ENCODE assay signal across 29 mouse cellular contexts in genomic region chr15:78468379-78468937, GRCm38 (mm10). TPM values are rescaled to one million over a fixed set of nuclear protein-coding genes. Genes with fewer than 3 reads are reported as not detected.
DNase-seq lines count a peak whose midpoint lies in the region; ATAC-seq and TF ChIP-seq lines count a peak whose summit lies in the region.
"Had no signal": no experiment of that assay in that cellular context is flagged by ENCODE, and none has a peak within 500 bp of the region (broad histone marks: within the 10 kb centered on the region; RNA-seq: fewer than 3 reads in every experiment).

TSS of gene Tmprss6 (minus strand) at chr15:78468634.

- peak; percentile 70 for ATAC-seq in embryonic facial prominence, embryonic 15.5 days (ENCODE audit: insufficient number of reproducible peaks, low FRiP score, low TSS enrichment, low read depth)
- peak; percentile 51; the same call in 1 of the 2 replicates for ATAC-seq in liver, embryonic 12.5 days
- peak; percentile 85 for ATAC-seq in liver, postnatal 0 days
- ATAC-seq: forebrain, postnatal 0 days; intestine, embryonic 16.5 days; lung, postnatal 0 days; midbrain, embryonic 13.5 days had no signal

- intact Hi-C loops in gastrocnemius, adult 2 months (cut with DNase I), result no loop called here

- H3K4me1 ChIP-seq in embryonic facial prominence, embryonic 15.5 days, result no peaks in the 10 kb centered on the region
- H3K4me1 ChIP-seq in liver, embryonic 12.5 days, result peaks cover 13% of the 10 kb centered on the region; the same call in 1 of the 2 replicates
- peaks cover 11% of the 10 kb centered on the region for H3K4me1 ChIP-seq in liver, postnatal 0 days (ENCODE audit: insufficient read depth)
- H3K4me1 ChIP-seq: forebrain, embryonic 12.5 days; hindbrain, embryonic 13.5 days; midbrain, embryonic 13.5 days had no signal

- DNase-seq in adrenal gland, postnatal 14 days, result no peak
- DNase-seq in adrenal gland, postnatal 4 days (ENCODE audit: low spot score in 2 of 2), result no peak
- peak; percentile 76 for DNase-seq in liver, postnatal 0 days
- no peak for DNase-seq in thymus, postnatal 10 days (ENCODE audit: low spot score in 2 of 2)
- DNase-seq in urinary bladder, postnatal 36 days (ENCODE audit: low spot score in 2 of 2), result no peak
- DNase-seq in gastrocnemius, adult 2 months, result no peak
- DNase-seq: adrenal gland, postnatal 25 days; cerebellum, adult 8-10 months; cerebellum, postnatal 25 days; forebrain, postnatal 0 days; gastrocnemius, postnatal 10 days; heart, postnatal 36 days; kidney, adult 8-10 months; kidney, postnatal 4 days; lung, adult 18-20 months; lung, postnatal 4 days; thymus, postnatal 14 days had no signal

- TF ChIP-seq CTCF in liver, postnatal 0 days (IDR thresholded peaks at IDR 0.05; ENCODE audit: low read depth), result no peak
- no peak for TF ChIP-seq CTCF in gastrocnemius, adult 2 months (IDR thresholded peaks at IDR 0.05)

- H3K4me2 ChIP-seq in embryonic facial prominence, embryonic 15.5 days (replicated peaks), result no peak within 1 kb of the TSS
- peak within 1 kb of the TSS; percentile 27 for H3K4me2 ChIP-seq in liver, embryonic 12.5 days
- H3K4me2 ChIP-seq in liver, postnatal 0 days (ENCODE audit: low read depth, low read length), result peak within 1 kb of the TSS; percentile 67
- H3K4me2 ChIP-seq: forebrain, embryonic 12.5 days; heart, embryonic 15.5 days; hindbrain, embryonic 13.5 days; midbrain, embryonic 13.5 days had no signal

- H3K9me3 ChIP-seq in embryonic facial prominence, embryonic 15.5 days (replicated peaks), result no peaks in the 10 kb centered on the region
- no peaks in the 10 kb centered on the region for H3K9me3 ChIP-seq in liver, embryonic 12.5 days (replicated peaks)
- no peaks in the 10 kb centered on the region for H3K9me3 ChIP-seq in liver, postnatal 0 days (ENCODE audit: low read length)
- H3K9me3 ChIP-seq: forebrain, embryonic 12.5 days; heart, embryonic 15.5 days; hindbrain, embryonic 13.5 days; megakaryocyte, embryonic 14.5 days; midbrain, embryonic 13.5 days had no signal

- no peak within 1 kb of the TSS for H3K27ac ChIP-seq in embryonic facial prominence, embryonic 15.5 days (replicated peaks)
- peak within 1 kb of the TSS; percentile 46 for H3K27ac ChIP-seq in liver, embryonic 12.5 days
- H3K27ac ChIP-seq in liver, postnatal 0 days (ENCODE audit: low read depth), result peak within 1 kb of the TSS; percentile 90
- H3K27ac ChIP-seq in gastrocnemius, adult 2 months, result no peak within 1 kb of the TSS
- H3K27ac ChIP-seq: forebrain, embryonic 12.5 days; heart, embryonic 15.5 days; hindbrain, embryonic 13.5 days; kidney, postnatal 0 days; midbrain, embryonic 13.5 days had no signal

- no peak for TF ChIP-seq EP300 in liver, postnatal 0 days (IDR thresholded peaks at IDR 0.05; ENCODE audit: low read depth)

- no peaks in the 10 kb centered on the region for H3K36me3 ChIP-seq in embryonic facial prominence, embryonic 15.5 days
- H3K36me3 ChIP-seq in liver, embryonic 12.5 days, result no peaks in the 10 kb centered on the region
- no peaks in the 10 kb centered on the region for H3K36me3 ChIP-seq in liver, postnatal 0 days (replicated peaks; ENCODE audit: insufficient read depth, low read length)
- H3K36me3 ChIP-seq: forebrain, embryonic 12.5 days; heart, embryonic 15.5 days; hindbrain, embryonic 13.5 days; midbrain, embryonic 13.5 days had no signal

- 64% methylated on average over 7 of the region's 7 CpGs for WGBS in embryonic facial prominence, embryonic 15.5 days
- WGBS in liver, embryonic 12.5 days (ENCODE audit: insufficient replicate concordance), result 55% methylated on average over 7 of the region's 7 CpGs
- WGBS in liver, postnatal 0 days (ENCODE audit: insufficient replicate concordance), result 64% methylated on average over 7 of the region's 7 CpGs

- H3K27me3 ChIP-seq in embryonic facial prominence, embryonic 15.5 days, result no peaks in the 10 kb centered on the region
- peaks cover 16% of the 10 kb centered on the region; the same call in 1 of the 2 replicates for H3K27me3 ChIP-seq in liver, embryonic 12.5 days (replicated peaks)
- H3K27me3 ChIP-seq in liver, postnatal 0 days (ENCODE audit: insufficient read depth, low read length), result no peaks in the 10 kb centered on the region
- H3K27me3 ChIP-seq: forebrain, embryonic 12.5 days; heart, embryonic 15.5 days; hindbrain, embryonic 13.5 days; midbrain, embryonic 13.5 days had no signal

- no peak within 1 kb of the TSS for H3K4me3 ChIP-seq in embryonic facial prominence, embryonic 15.5 days (replicated peaks)
- H3K4me3 ChIP-seq in liver, embryonic 12.5 days, result 0 out of 2 replicates have a peak within 1 kb of the TSS, but pooled peaks have one; percentile 2
- H3K4me3 ChIP-seq in liver, postnatal 0 days (ENCODE audit: low read depth, low read length), result peak within 1 kb of the TSS; percentile 43
- H3K4me3 ChIP-seq in gastrocnemius, adult 2 months, result no peak within 1 kb of the TSS
- H3K4me3 ChIP-seq: forebrain, embryonic 12.5 days; heart, embryonic 15.5 days; hindbrain, embryonic 13.5 days; megakaryocyte, embryonic 14.5 days; midbrain, embryonic 13.5 days had no signal

- no peak within 1 kb of the TSS for H3K9ac ChIP-seq in embryonic facial prominence, embryonic 15.5 days
- no peak within 1 kb of the TSS for H3K9ac ChIP-seq in liver, embryonic 12.5 days
- H3K9ac ChIP-seq in liver, postnatal 0 days (replicated peaks), result peak within 1 kb of the TSS; percentile 68
- H3K9ac ChIP-seq: forebrain, embryonic 12.5 days; forebrain, postnatal 0 days; heart, embryonic 15.5 days; hindbrain, embryonic 13.5 days; midbrain, embryonic 13.5 days had no signal

RNA-seq across cellular contexts. Expression of gene Tmprss6, which starts in this region (rescaled TPM):
- 2.9 and 37.6 TPM in 2 replicates for total RNA-seq in adrenal gland, postnatal 14 days (2021)
- 10 to 100 TPM in 1 of 2 experiments, 1 to 10 TPM in 1; 1.8 to 22.4 TPM for total RNA-seq in adrenal gland, postnatal 4 days (2021)
- polyA plus RNA-seq in embryonic facial prominence, embryonic 15.5 days (2015; fragmentation: Nextera tagmentation; extraction: Ambion mirVana), result 2.7 and 3.4 TPM in 2 replicates
- 5.9 and 6.7 TPM in 2 replicates for polyA plus RNA-seq in liver, embryonic 12.5 days (2016; fragmentation: Nextera tagmentation; extraction: Ambion mirVana)
- polyA plus RNA-seq in liver, postnatal 0 days (2015; fragmentation: Nextera tagmentation; extraction: Ambion mirVana), result 73.4 and 80.3 TPM in 2 replicates
- not detected for total RNA-seq in gastrocnemius, adult 2 months (2021)
- total RNA-seq: heart, adult 8-10 months; heart, postnatal 36 days; monocyte, adult 5-6 weeks had no signal

Comparison
In these comparisons a context has a peak if more than half of its experiments do, and no peak if none do; other contexts are left out.
1. H3K27ac ChIP-seq: peak in liver, embryonic 12.5 days (single experiment) and liver, postnatal 0 days (single experiment); none in embryonic facial prominence, embryonic 15.5 days (single experiment) and gastrocnemius, adult 2 months (single experiment).
2. H3K4me3 ChIP-seq: peak in liver, embryonic 12.5 days (single experiment) and liver, postnatal 0 days (single experiment); none in embryonic facial prominence, embryonic 15.5 days (single experiment) and gastrocnemius, adult 2 months (single experiment).
3. Peak in every context shown above with its lines, with median percentiles within 50 percentile points of each other: ATAC-seq.